Mouse (Mus musculus) erythroblast, embryonic 14.5 days (primary cell): Measurements from ENCODE around the gene Xrcc6.

ENCODE experiments used
- GATA1 ChIP-seq: IDR thresholded peaks from 2 replicates; pipeline ENCODE4 v1.6.1; 2012; ENCODE audit warnings: low read length, inconsistent platforms, mixed read lengths
- TAL1 ChIP-seq: IDR thresholded peaks from 3 replicates; pipeline ENCODE4 v1.6.1; 2012; ENCODE audit warnings: low read length, inconsistent platforms, mixed read lengths

DNA sequence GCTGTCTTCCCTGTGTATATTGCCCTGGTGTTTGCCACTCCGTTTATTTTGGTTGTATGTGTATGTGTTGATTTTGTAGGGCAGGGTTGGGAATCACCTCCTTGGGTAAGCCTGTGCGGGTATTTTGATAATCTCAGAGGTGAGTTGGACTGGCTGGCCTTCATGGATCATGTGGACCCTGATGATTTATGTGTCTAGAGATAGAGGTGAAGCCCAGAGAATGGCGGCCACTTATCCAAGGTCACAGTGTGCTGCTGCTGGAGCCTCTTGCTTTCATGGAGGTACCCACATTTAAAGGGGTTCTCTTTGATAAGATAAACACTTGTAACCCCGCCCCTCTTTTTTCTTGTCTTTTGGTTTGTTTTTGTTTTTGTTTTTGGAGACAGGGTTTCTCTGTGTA lies 47.9 kb upstream of the Xrcc6 start:
- TF ChIP-seq GATA1 (no peak), TAL1 (no peak)
